Mouse (Mus musculus): ENCODE measurements at regions not wholly inside any gene's neighbourhood (a gene's known extent, or its start where the extent isn't known, plus 50 kb on each side); places are given as distances from the start of the nearest gene placed in this dataset.

DNA sequence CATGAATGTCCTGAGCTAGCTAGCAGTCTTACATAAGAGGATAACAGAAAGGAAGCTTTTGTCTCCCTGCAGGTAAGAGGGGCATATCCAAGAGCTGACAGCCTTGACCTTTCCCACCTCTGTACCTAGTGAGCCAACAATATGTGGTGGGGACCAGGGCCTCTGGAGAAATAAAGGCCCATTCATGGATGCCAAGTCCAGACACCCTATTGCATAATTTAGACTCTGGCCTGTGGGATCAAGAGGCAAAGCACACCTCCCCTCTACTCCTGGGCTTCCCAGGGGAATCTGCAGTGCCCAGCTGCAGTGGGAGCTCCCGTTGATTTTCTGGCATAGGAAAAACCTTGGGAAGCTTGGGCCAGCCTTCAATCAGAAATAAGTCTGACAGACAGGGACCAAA, 251.8 kb upstream of the Igfbp3 start:
- no peak for TF ChIP-seq CTCF (IDR thresholded peaks at IDR 0.05)
- no peak for TF ChIP-seq POLR2A (IDR thresholded peaks at IDR 0.05; ENCODE audit: insufficient read depth, low read depth, low read length)

All from heart, adult 2 months (tissue).